Mouse (Mus musculus) induced T-regulatory cell, adult 2 months (primary cell): ENCODE results near the gene Caprin2.

ENCODE experiments used
- DNase-seq: peaks from one replicate; pipeline ENCODE4 v3.0.0-alpha.2; 2012; ENCODE audit warnings: low read depth

Caprin2 gene

GRCm38 (mm10) chr6:148895773-148896506, at the start of gene Caprin2:
TSS of gene Caprin2 (minus strand) at chr6:148896237.
- DNase-seq: peak; percentile 96

- peak; percentile 86 for DNase-seq
These were observed 48.9 kb upstream of the Caprin2 start for GRCm38 (mm10) chr6:148944767-148945508.

- no peak for DNase-seq
These were observed 48.3 kb upstream of the Caprin2 start for GRCm38 (mm10) chr6:148944344-148944766.

GRCm38 (mm10) chr6:148943695-148944094, 47.7 kb upstream of the Caprin2 start:
- DNase-seq: peak; percentile 31

- DNase-seq: peak; percentile 45
These were observed 46.4 kb upstream of the Caprin2 start for GRCm38 (mm10) chr6:148942406-148942805.

GRCm38 (mm10) chr6:148941880-148942279, 45.8 kb upstream of the Caprin2 start:
- DNase-seq: no peak

GRCm38 (mm10) chr6:148940383-148940782, 44.3 kb upstream of the Caprin2 start:
- peak; percentile 33 for DNase-seq

- DNase-seq: no peak
These were observed 41.7 kb upstream of the Caprin2 start for GRCm38 (mm10) chr6:148937693-148938092.

GRCm38 (mm10) chr6:148934961-148935590, 39.0 kb upstream of the Caprin2 start:
- DNase-seq: no peak

GRCm38 (mm10) chr6:148931281-148931680, 35.2 kb upstream of the Caprin2 start:
- peak; percentile 52 for DNase-seq

GRCm38 (mm10) chr6:148918841-148919398, 22.9 kb upstream of the Caprin2 start:
- DNase-seq: no peak

GRCm38 (mm10) chr6:148917672-148918071, 21.6 kb upstream of the Caprin2 start:
- DNase-seq: no peak

- peak; percentile 63 for DNase-seq
These were observed 20.8 kb upstream of the Caprin2 start for GRCm38 (mm10) chr6:148916817-148917216.

GRCm38 (mm10) chr6:148913938-148914337, 17.9 kb upstream of the Caprin2 start:
- peak; percentile 78 for DNase-seq

GRCm38 (mm10) chr6:148911906-148912305, 15.9 kb upstream of the Caprin2 start:
- DNase-seq: peak; percentile 24

- DNase-seq: no peak
These were observed 10.9 kb upstream of the Caprin2 start for GRCm38 (mm10) chr6:148906958-148907357.

- no peak for DNase-seq
These were observed 6.7 kb upstream of the Caprin2 start for GRCm38 (mm10) chr6:148902728-148903127.

- no peak for DNase-seq
These were observed 442 bp upstream of the Caprin2 start for GRCm38 (mm10) chr6:148896507-148896851.

- peak; percentile 49 for DNase-seq
These were observed 907 bp downstream of the Caprin2 start for GRCm38 (mm10) chr6:148894888-148895772.

GRCm38 (mm10) chr6:148873911-148874310, 22.1 kb downstream of the Caprin2 start:
- DNase-seq: no peak

- DNase-seq: no peak
These were observed 50.4 kb downstream of the Caprin2 start for GRCm38 (mm10) chr6:148845629-148846028.

GRCm38 (mm10) chr6:148841760-148842159, 54.3 kb downstream of the Caprin2 start:
- DNase-seq: no peak
